Mouse (Mus musculus): ENCODE data around the gene Mxi1. TPM values are rescaled to one million over a fixed set of nuclear protein-coding genes. Genes with fewer than 3 reads are reported as not detected.

Gene Mxi1
- polyA plus RNA-seq, 1 experiment from 2014 or later: 49.8 TPM

- H3K36me3 ChIP-seq (ENCODE audit: control insufficient read depth, insufficient read depth, low read length): no peaks in the 10 kb centered on the region
- no peaks in the 10 kb centered on the region for H3K4me1 ChIP-seq (replicated peaks; ENCODE audit: control insufficient read depth, insufficient read depth, low read length)
- H3K9ac ChIP-seq (ENCODE audit: low read length): no peak overlapping the region
- DNase-seq (ENCODE audit: low spot score) (no peak), ATAC-seq (replicated peaks; ENCODE audit: low FRiP score) (no peak)
- no peaks in the 10 kb centered on the region for H3K9me3 ChIP-seq (ENCODE audit: control insufficient read depth, low read length)
- no peaks in the 10 kb centered on the region for H3K27me3 ChIP-seq (ENCODE audit: control insufficient read depth, insufficient read depth, low read length)
- H3K4me2 ChIP-seq (ENCODE audit: low read depth, low read length, severe bottlenecking): no peak overlapping the region
- 47% methylated on average over 3 of the region's 3 CpGs for WGBS
- H3K4me3 ChIP-seq (ENCODE audit: low read depth, low read length): no peak overlapping the region
- H3K27ac ChIP-seq (ENCODE audit: low read depth, low read length): no peak overlapping the region
These were observed 35.1 kb upstream of the Mxi1 start for GRCm38 (mm10) chr19:53275204-53275603.

- no peaks in the 10 kb centered on the region for H3K36me3 ChIP-seq (ENCODE audit: control insufficient read depth, insufficient read depth, low read length)
- H3K27me3 ChIP-seq (ENCODE audit: control insufficient read depth, insufficient read depth, low read length): no peaks in the 10 kb centered on the region
- H3K4me3 ChIP-seq (ENCODE audit: low read depth, low read length): no peak overlapping the region
- no peak for ATAC-seq (replicated peaks; ENCODE audit: low FRiP score)
- H3K27ac ChIP-seq (ENCODE audit: low read depth, low read length): no peak overlapping the region
- no peak overlapping the region for H3K9ac ChIP-seq (ENCODE audit: low read length)
- DNase-seq (ENCODE audit: low spot score): no peak
- H3K9me3 ChIP-seq (ENCODE audit: control insufficient read depth, low read length): no peaks in the 10 kb centered on the region
- 79% methylated on average over 19 of the region's 19 CpGs for WGBS
- no peak overlapping the region for H3K4me2 ChIP-seq (ENCODE audit: low read depth, low read length, severe bottlenecking)
- no peaks in the 10 kb centered on the region for H3K4me1 ChIP-seq (replicated peaks; ENCODE audit: control insufficient read depth, insufficient read depth, low read length)
These were observed 33.2 kb upstream of the Mxi1 start for GRCm38 (mm10) chr19:53276902-53277707.

DNA sequence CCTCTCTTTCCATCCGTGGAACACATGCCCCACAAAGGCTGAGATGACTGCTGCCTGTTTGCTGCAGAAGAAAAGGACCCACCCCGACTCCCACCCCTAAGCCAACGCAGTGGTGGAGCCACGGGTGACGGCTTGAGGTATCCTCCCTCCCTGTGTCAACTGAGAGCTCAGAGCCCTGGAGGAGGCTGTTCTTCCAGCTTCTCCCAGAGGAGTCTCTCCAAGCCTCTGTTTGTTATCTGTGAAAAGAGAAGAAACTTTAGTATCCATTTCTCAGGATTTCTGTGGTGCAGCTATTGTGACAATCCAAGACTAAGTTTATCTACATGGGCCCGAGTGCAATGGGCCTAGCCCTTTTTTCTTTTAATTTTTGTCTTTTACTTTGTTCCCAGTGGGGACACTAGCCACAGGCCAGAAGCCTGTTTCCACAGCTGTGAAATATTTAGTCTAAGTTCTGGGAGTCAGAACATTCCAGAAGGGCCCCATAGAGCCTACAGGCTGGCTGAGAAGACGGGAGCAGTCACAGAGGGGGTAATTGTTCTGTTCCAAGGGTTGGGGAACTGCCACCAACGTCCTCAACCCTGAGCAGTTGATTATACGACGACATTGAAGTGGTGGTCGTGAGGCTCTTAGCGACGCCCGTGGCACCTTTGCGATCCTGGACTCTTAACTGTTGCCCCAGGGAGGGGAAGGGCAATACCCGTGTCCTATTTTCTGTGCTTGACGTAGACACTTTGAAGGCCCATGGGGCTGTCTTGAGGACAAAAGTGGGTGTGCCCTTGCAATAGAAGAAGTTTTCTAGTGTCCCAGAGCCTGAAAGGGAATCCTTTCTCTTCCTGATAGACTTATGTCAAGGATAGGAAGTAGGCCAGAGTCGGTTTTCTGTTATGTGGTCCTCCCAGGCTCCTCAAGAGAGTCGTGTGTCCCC lies 31.6 kb upstream of the Mxi1 start:
- no peak overlapping the region for H3K9ac ChIP-seq (ENCODE audit: low read length)
- no peak overlapping the region for H3K4me3 ChIP-seq (ENCODE audit: low read depth, low read length)
- no peaks in the 10 kb centered on the region for H3K27me3 ChIP-seq (ENCODE audit: control insufficient read depth, insufficient read depth, low read length)
- H3K27ac ChIP-seq (ENCODE audit: low read depth, low read length): no peak overlapping the region
- no peak for DNase-seq (ENCODE audit: low spot score)
- 84% methylated on average over 19 of the region's 19 CpGs for WGBS
- no peaks in the 10 kb centered on the region for H3K4me1 ChIP-seq (replicated peaks; ENCODE audit: control insufficient read depth, insufficient read depth, low read length)
- ATAC-seq (replicated peaks; ENCODE audit: low FRiP score): no peak
- H3K4me2 ChIP-seq (ENCODE audit: low read depth, low read length, severe bottlenecking): no peak overlapping the region
- H3K36me3 ChIP-seq (ENCODE audit: control insufficient read depth, insufficient read depth, low read length): no peaks in the 10 kb centered on the region
- no peaks in the 10 kb centered on the region for H3K9me3 ChIP-seq (ENCODE audit: control insufficient read depth, low read length)

- 89% methylated on average over 8 of the region's 8 CpGs for WGBS
- ATAC-seq (replicated peaks; ENCODE audit: low FRiP score) (no peak), DNase-seq (ENCODE audit: low spot score) (no peak)
- H3K9ac ChIP-seq (ENCODE audit: low read length): no peak overlapping the region
- H3K4me2 ChIP-seq (ENCODE audit: low read depth, low read length, severe bottlenecking): no peak overlapping the region
- no peak overlapping the region for H3K4me3 ChIP-seq (ENCODE audit: low read depth, low read length)
- H3K4me1 ChIP-seq (replicated peaks; ENCODE audit: control insufficient read depth, insufficient read depth, low read length): peaks cover 7% of the 10 kb centered on the region
- H3K27ac ChIP-seq (ENCODE audit: low read depth, low read length): no peak overlapping the region
- H3K27me3 ChIP-seq (ENCODE audit: control insufficient read depth, insufficient read depth, low read length): no peaks in the 10 kb centered on the region
- no peaks in the 10 kb centered on the region for H3K9me3 ChIP-seq (ENCODE audit: control insufficient read depth, low read length)
- H3K36me3 ChIP-seq (ENCODE audit: control insufficient read depth, insufficient read depth, low read length): no peaks in the 10 kb centered on the region
These were observed 30.1 kb upstream of the Mxi1 start for GRCm38 (mm10) chr19:53280254-53280653.

DNA sequence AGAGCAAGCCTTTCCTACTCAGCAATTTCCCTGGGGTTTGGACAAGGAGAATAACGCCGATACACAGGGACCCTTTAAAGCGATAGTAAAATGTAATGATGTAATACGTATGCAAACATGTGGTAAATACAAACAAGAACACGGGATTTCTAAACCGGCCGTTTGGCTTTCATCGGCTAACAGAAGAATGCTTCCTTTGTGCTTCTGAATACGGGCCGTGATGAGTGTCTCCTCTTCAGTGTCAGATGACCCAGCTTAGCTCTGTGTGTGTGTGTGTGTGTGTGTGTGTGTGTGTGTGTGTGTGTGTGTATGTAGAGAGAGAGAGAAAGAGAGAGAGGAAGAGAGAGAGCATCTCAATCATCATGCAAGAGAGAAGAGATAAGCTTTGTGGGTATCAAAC lies 27.7 kb upstream of the Mxi1 start:
- Histone ChIP-seq H3K27me3 (ENCODE audit: control insufficient read depth, insufficient read depth, low read length) (no peaks in the 10 kb centered on the region), H3K36me3 (ENCODE audit: control insufficient read depth, insufficient read depth, low read length) (no peaks in the 10 kb centered on the region), H3K9me3 (ENCODE audit: control insufficient read depth, low read length) (no peaks in the 10 kb centered on the region), H3K9ac (ENCODE audit: low read length) (no peak overlapping the region), H3K4me1 (replicated peaks; ENCODE audit: control insufficient read depth, insufficient read depth, low read length) (peaks cover 7% of the 10 kb centered on the region), H3K27ac (ENCODE audit: low read depth, low read length) (no peak overlapping the region), H3K4me3 (ENCODE audit: low read depth, low read length) (no peak overlapping the region), H3K4me2 (ENCODE audit: low read depth, low read length, severe bottlenecking) (no peak overlapping the region)
- WGBS: 59% methylated on average over 10 of the region's 10 CpGs
- no peak for ATAC-seq (replicated peaks; ENCODE audit: low FRiP score)
- DNase-seq (ENCODE audit: low spot score): no peak

DNA sequence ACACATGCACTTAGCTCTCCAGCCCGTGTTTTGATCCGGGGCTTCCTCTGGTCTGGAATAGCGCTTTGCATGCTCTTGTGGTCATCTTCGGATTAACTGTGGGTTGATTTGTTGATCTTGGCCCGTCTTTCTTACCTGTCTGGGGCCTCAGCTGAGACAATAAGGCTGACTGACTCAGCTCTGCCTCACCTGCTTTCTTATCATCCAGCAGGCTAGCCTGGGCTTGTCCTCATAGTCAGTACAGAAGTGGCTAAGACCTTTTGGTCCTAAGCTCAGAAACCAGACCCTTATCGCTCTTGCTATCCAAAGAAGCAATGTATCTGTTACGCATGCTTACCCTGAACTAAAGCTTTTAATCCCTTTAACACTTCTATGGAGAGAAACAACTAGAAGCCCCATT lies 26.6 kb upstream of the Mxi1 start:
- no peaks in the 10 kb centered on the region for H3K36me3 ChIP-seq (ENCODE audit: control insufficient read depth, insufficient read depth, low read length)
- DNase-seq (ENCODE audit: low spot score): no peak
- 79% methylated on average over 7 of the region's 7 CpGs for WGBS
- no peaks in the 10 kb centered on the region for H3K9me3 ChIP-seq (ENCODE audit: control insufficient read depth, low read length)
- H3K9ac ChIP-seq (ENCODE audit: low read length): no peak overlapping the region
- ATAC-seq (replicated peaks; ENCODE audit: low FRiP score): no peak
- no peak overlapping the region for H3K4me3 ChIP-seq (ENCODE audit: low read depth, low read length)
- H3K4me1 ChIP-seq (replicated peaks; ENCODE audit: control insufficient read depth, insufficient read depth, low read length): peaks cover 7% of the 10 kb centered on the region
- no peaks in the 10 kb centered on the region for H3K27me3 ChIP-seq (ENCODE audit: control insufficient read depth, insufficient read depth, low read length)
- H3K4me2 ChIP-seq (ENCODE audit: low read depth, low read length, severe bottlenecking): no peak overlapping the region
- no peak overlapping the region for H3K27ac ChIP-seq (ENCODE audit: low read depth, low read length)

GRCm38 (mm10) chr19:53284268-53285208 lies 25.8 kb upstream of the Mxi1 start:
- no peak overlapping the region for H3K4me2 ChIP-seq (ENCODE audit: low read depth, low read length, severe bottlenecking)
- H3K9ac ChIP-seq (ENCODE audit: low read length): no peak overlapping the region
- no peaks in the 10 kb centered on the region for H3K9me3 ChIP-seq (ENCODE audit: control insufficient read depth, low read length)
- no peaks in the 10 kb centered on the region for H3K27me3 ChIP-seq (ENCODE audit: control insufficient read depth, insufficient read depth, low read length)
- ATAC-seq (replicated peaks; ENCODE audit: low FRiP score) (peak; percentile 60; the same call in 1 of the 2 replicates), DNase-seq (ENCODE audit: low spot score) (no peak)
- H3K36me3 ChIP-seq (ENCODE audit: control insufficient read depth, insufficient read depth, low read length): no peaks in the 10 kb centered on the region
- 31% methylated on average over 20 of the region's 20 CpGs for WGBS
- H3K4me3 ChIP-seq (ENCODE audit: low read depth, low read length): no peak overlapping the region
- peaks cover 7% of the 10 kb centered on the region for H3K4me1 ChIP-seq (replicated peaks; ENCODE audit: control insufficient read depth, insufficient read depth, low read length)
- no peak overlapping the region for H3K27ac ChIP-seq (ENCODE audit: low read depth, low read length)

Measured in forebrain, embryonic 11.5 days (tissue).